8 mouse cellular contexts compared by ENCODE assay signal in the genomic region with DNA sequence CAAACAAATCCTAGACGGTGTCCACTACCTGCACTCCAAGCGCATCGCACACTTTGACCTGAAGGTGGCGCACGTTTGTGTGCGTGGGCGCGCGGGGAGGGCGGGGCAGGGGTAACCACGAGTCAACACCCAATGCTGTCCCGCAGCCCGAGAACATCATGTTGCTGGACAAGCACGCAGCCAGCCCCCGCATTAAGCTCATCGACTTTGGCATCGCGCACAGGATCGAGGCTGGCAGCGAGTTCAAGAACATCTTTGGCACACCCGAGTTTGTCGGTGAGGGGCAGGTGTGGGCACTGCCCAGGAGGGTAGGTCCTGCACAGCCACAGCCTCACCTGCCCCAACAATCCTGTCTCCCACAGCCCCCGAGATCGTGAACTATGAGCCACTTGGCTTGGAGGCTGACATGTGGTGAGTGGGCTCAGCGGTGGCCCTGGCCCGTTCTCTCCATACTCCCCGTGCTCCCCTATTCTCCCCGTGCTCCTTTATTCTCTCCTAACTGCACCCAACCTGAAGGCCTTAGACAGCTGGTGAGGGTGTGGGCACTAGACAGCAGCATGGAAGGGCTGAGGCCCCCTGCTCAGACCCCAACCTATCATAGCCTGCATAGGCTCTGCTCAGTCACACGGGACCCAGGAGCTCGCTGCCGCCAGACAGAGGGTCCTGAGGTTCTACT. TPM values are rescaled to one million over a fixed set of nuclear protein-coding genes. Genes with fewer than 3 reads are reported as not detected.
DNase-seq lines count a peak whose midpoint lies in the region; ATAC-seq and TF ChIP-seq lines count a peak whose summit lies in the region.
"Had no signal": no experiment of that assay in that cellular context is flagged by ENCODE, and none has a peak within 500 bp of the region (broad histone marks: within the 10 kb centered on the region; RNA-seq: fewer than 3 reads in every experiment).

No protein-coding gene starts in this region.

- no peaks in the 10 kb centered on the region for H3K9me3 ChIP-seq in kidney, embryonic 16.5 days (ENCODE audit: low read length)
- no peaks in the 10 kb centered on the region for H3K9me3 ChIP-seq in G1E (replicated peaks)
- no peaks in the 10 kb centered on the region for H3K9me3 ChIP-seq in embryonic facial prominence, embryonic 10.5 days
- H3K9me3 ChIP-seq in forebrain, embryonic 14.5 days (replicated peaks; ENCODE audit: control insufficient read depth, low read length) = no peaks in the 10 kb centered on the region
- H3K9me3 ChIP-seq: limb, embryonic 13.5 days had no signal

- peaks cover 31% of the 10 kb centered on the region for H3K4me1 ChIP-seq in kidney, embryonic 16.5 days (ENCODE audit: insufficient read depth, low read length)
- peaks cover 55% of the 10 kb centered on the region for H3K4me1 ChIP-seq in G1E (ENCODE audit: insufficient read depth, low read depth, low read length)
- H3K4me1 ChIP-seq in embryonic facial prominence, embryonic 10.5 days = peaks cover 39% of the 10 kb centered on the region
- peaks cover 9% of the 10 kb centered on the region for H3K4me1 ChIP-seq in forebrain, embryonic 14.5 days (ENCODE audit: control insufficient read depth, insufficient read depth, low read length)

- DNase-seq in kidney, adult 18-20 months = peak; percentile 14
- no peak for DNase-seq in G1E (ENCODE audit: low spot score)
- DNase-seq in embryonic facial prominence, embryonic 10.5 days (ENCODE audit: low spot score) = peak; percentile 57
- peak; percentile 53 to 66 for DNase-seq in lung, postnatal 4 days
- no peak for DNase-seq in forebrain, embryonic 14.5 days (ENCODE audit: low spot score)
- DNase-seq in adipocyte (ENCODE audit: low spot score) = no peak

- H3K36me3 ChIP-seq in kidney, embryonic 16.5 days (ENCODE audit: insufficient read depth, low read length) = peaks cover 29% of the 10 kb centered on the region
- H3K36me3 ChIP-seq in G1E (replicated peaks) = peaks cover 71% of the 10 kb centered on the region
- peaks cover 51% of the 10 kb centered on the region for H3K36me3 ChIP-seq in embryonic facial prominence, embryonic 10.5 days (replicated peaks)
- H3K36me3 ChIP-seq in forebrain, embryonic 14.5 days (ENCODE audit: control insufficient read depth, insufficient read depth, low read length) = peaks cover 34% of the 10 kb centered on the region

- no peak overlapping the region for H3K9ac ChIP-seq in kidney, embryonic 16.5 days (replicated peaks; ENCODE audit: low read length)
- no peak overlapping the region for H3K9ac ChIP-seq in forebrain, embryonic 14.5 days (ENCODE audit: low read length)
- H3K9ac ChIP-seq: limb, embryonic 13.5 days had no signal

- WGBS in kidney, embryonic 16.5 days = 72% methylated on average over 31 of the region's 31 CpGs
- 71% methylated on average over 31 of the region's 31 CpGs for WGBS in embryonic facial prominence, embryonic 10.5 days
- 69% methylated on average over 31 of the region's 31 CpGs for WGBS in forebrain, embryonic 14.5 days

- no peak overlapping the region for H3K4me2 ChIP-seq in kidney, embryonic 16.5 days (replicated peaks; ENCODE audit: low read depth, low read length)
- H3K4me2 ChIP-seq in forebrain, embryonic 14.5 days (ENCODE audit: low read length) = no peak overlapping the region
- H3K4me2 ChIP-seq: limb, embryonic 13.5 days had no signal

- H3K4me3 ChIP-seq in kidney, embryonic 16.5 days (ENCODE audit: low read length) = no peak overlapping the region
- peak overlapping the region; percentile 46 for H3K4me3 ChIP-seq in G1E (ENCODE audit: low read depth, low read length)
- peak overlapping the region; percentile 75 for H3K4me3 ChIP-seq in embryonic facial prominence, embryonic 10.5 days
- H3K4me3 ChIP-seq in forebrain, embryonic 14.5 days (ENCODE audit: low read depth, low read length) = no peak overlapping the region
- H3K4me3 ChIP-seq: limb, embryonic 13.5 days had no signal

- peaks cover 16% of the 10 kb centered on the region for H3K27me3 ChIP-seq in kidney, embryonic 16.5 days (ENCODE audit: insufficient read depth, low read length)
- peaks cover 10% of the 10 kb centered on the region for H3K27me3 ChIP-seq in G1E (ENCODE audit: insufficient read depth, low read length)
- peaks cover 27% of the 10 kb centered on the region for H3K27me3 ChIP-seq in embryonic facial prominence, embryonic 10.5 days (replicated peaks; ENCODE audit: low read depth, poor library complexity, severe bottlenecking)
- H3K27me3 ChIP-seq in forebrain, embryonic 14.5 days (replicated peaks; ENCODE audit: control insufficient read depth, insufficient read depth, low read length) = peaks cover 14% of the 10 kb centered on the region

- no peak overlapping the region for H3K27ac ChIP-seq in kidney, embryonic 16.5 days (ENCODE audit: low read length)
- no peak overlapping the region for H3K27ac ChIP-seq in embryonic facial prominence, embryonic 10.5 days (replicated peaks)
- no peak overlapping the region for H3K27ac ChIP-seq in forebrain, embryonic 14.5 days (ENCODE audit: low read depth, low read length)
- H3K27ac ChIP-seq: limb, embryonic 13.5 days had no signal

- no peak for ATAC-seq in kidney, embryonic 16.5 days (ENCODE audit: low FRiP score, low TSS enrichment)
- no peak for ATAC-seq in G1E (ENCODE audit: extremely low read depth, insufficient number of reproducible peaks, low FRiP score, poor library complexity, severe bottlenecking)
- ATAC-seq in forebrain, embryonic 14.5 days = no peak

- peak; percentile 35 for TF ChIP-seq CTCF in G1E (IDR thresholded peaks at IDR 0.05; ENCODE audit: low read depth, low read length)

RNA-seq across cellular contexts. Expression of a gene that starts 6.7 kb away (rescaled TPM):
- polyA plus RNA-seq in kidney, embryonic 16.5 days (2015; fragmentation: Nextera tagmentation; extraction: Ambion mirVana) = not detected in 2 replicates
- total RNA-seq in G1E (2014; fragmentation: Nextera tagmentation) = not detected in 2 replicates
- not detected in 2 replicates for total RNA-seq in G1E (2017)
- polyA plus RNA-seq in G1E (2012) = not detected in 2 replicates
- not detected in 2 replicates for polyA plus RNA-seq in embryonic facial prominence, embryonic 10.5 days (2016; fragmentation: Nextera tagmentation; extraction: Ambion mirVana)
- polyA plus RNA-seq in forebrain, embryonic 14.5 days (2014; fragmentation: Nextera tagmentation; extraction: Ambion mirVana) = not detected in 2 replicates
- polyA plus RNA-seq: limb, embryonic 13.5 days had no signal

RNA-seq across cellular contexts. Expression of a gene that starts 7.6 kb away (rescaled TPM):
- 38.4 and 39.3 TPM in 2 replicates for polyA plus RNA-seq in kidney, embryonic 16.5 days (2015; fragmentation: Nextera tagmentation; extraction: Ambion mirVana)
- 34.2 and 43.3 TPM in 2 replicates for total RNA-seq in G1E (2014; fragmentation: Nextera tagmentation)
- total RNA-seq in G1E (2017) = 39.3 and 40.8 TPM in 2 replicates
- polyA plus RNA-seq in G1E (2012) = 69.8 and 96.7 TPM in 2 replicates
- 51.5 and 53.2 TPM in 2 replicates for polyA plus RNA-seq in embryonic facial prominence, embryonic 10.5 days (2016; fragmentation: Nextera tagmentation; extraction: Ambion mirVana)
- 49.0 and 50.0 TPM in 2 replicates for polyA plus RNA-seq in forebrain, embryonic 14.5 days (2014; fragmentation: Nextera tagmentation; extraction: Ambion mirVana)

RNA-seq across cellular contexts. Expression of a gene that starts 11.5 kb away (rescaled TPM):
- polyA plus RNA-seq in kidney, embryonic 16.5 days (2015; fragmentation: Nextera tagmentation; extraction: Ambion mirVana) = not detected in 2 replicates
- not detected in 2 replicates for total RNA-seq in G1E (2014; fragmentation: Nextera tagmentation)
- total RNA-seq in G1E (2017) = not detected in 2 replicates
- polyA plus RNA-seq in G1E (2012) = not detected in 2 replicates
- not detected in 2 replicates for polyA plus RNA-seq in embryonic facial prominence, embryonic 10.5 days (2016; fragmentation: Nextera tagmentation; extraction: Ambion mirVana)
- polyA plus RNA-seq in forebrain, embryonic 14.5 days (2014; fragmentation: Nextera tagmentation; extraction: Ambion mirVana) = not detected in 2 replicates

RNA-seq across cellular contexts. Expression of a gene that starts 13.9 kb away (rescaled TPM):
- 663 and 672 TPM in 2 replicates for polyA plus RNA-seq in kidney, embryonic 16.5 days (2015; fragmentation: Nextera tagmentation; extraction: Ambion mirVana)
- total RNA-seq in G1E (2014; fragmentation: Nextera tagmentation) = 1,577 and 1,715 TPM in 2 replicates
- total RNA-seq in G1E (2017) = 1,676 and 1,695 TPM in 2 replicates
- 2,355 and 3,878 TPM in 2 replicates for polyA plus RNA-seq in G1E (2012)
- polyA plus RNA-seq in embryonic facial prominence, embryonic 10.5 days (2016; fragmentation: Nextera tagmentation; extraction: Ambion mirVana) = 564 and 572 TPM in 2 replicates
- polyA plus RNA-seq in forebrain, embryonic 14.5 days (2014; fragmentation: Nextera tagmentation; extraction: Ambion mirVana) = 474 and 520 TPM in 2 replicates

RNA-seq across cellular contexts. Expression of a gene that starts 22.7 kb away (rescaled TPM):
- polyA plus RNA-seq in kidney, embryonic 16.5 days (2015; fragmentation: Nextera tagmentation; extraction: Ambion mirVana) = 51.0 and 56.2 TPM in 2 replicates
- total RNA-seq in G1E (2014; fragmentation: Nextera tagmentation) (28.6 and 34.4 TPM in 2 replicates), G1E (2017) (21.2 and 24.8 TPM in 2 replicates)
- polyA plus RNA-seq in G1E (2012) = 62.7 and 70.5 TPM in 2 replicates
- polyA plus RNA-seq in embryonic facial prominence, embryonic 10.5 days (2016; fragmentation: Nextera tagmentation; extraction: Ambion mirVana) = 62.2 and 66.3 TPM in 2 replicates
- 44.0 and 45.5 TPM in 2 replicates for polyA plus RNA-seq in forebrain, embryonic 14.5 days (2014; fragmentation: Nextera tagmentation; extraction: Ambion mirVana)

Comparison
In these comparisons a context has a peak if more than half of its experiments do, and no peak if none do; other contexts are left out.
1. DNase-seq: peak in kidney, adult 18-20 months (single experiment), embryonic facial prominence, embryonic 10.5 days (single experiment) and lung, postnatal 4 days (2 of 2); none in G1E (single experiment), forebrain, embryonic 14.5 days (single experiment) and adipocyte (single experiment).
2. H3K4me3 ChIP-seq: peak in G1E (single experiment) and embryonic facial prominence, embryonic 10.5 days (single experiment); none in kidney, embryonic 16.5 days (single experiment) and forebrain, embryonic 14.5 days (single experiment).